Mouse (Mus musculus) bone marrow, adult 2 months (tissue): ENCODE data around the gene Retreg1. TPM values are rescaled to one million over a fixed set of nuclear protein-coding genes. Genes with fewer than 3 reads are reported as not detected.

Experiments used
- H3K27ac ChIP-seq: fragments of 200-500 bp; 2 replicates; pipeline ENCODE4 v1.5.1; 2012; ENCODE audit warnings: low read depth, mild to moderate bottlenecking, control low read depth, inconsistent platforms, low read length; ENCODE audit not compliant: control insufficient read depth, poor library complexity, insufficient read depth
- H3K4me1 ChIP-seq: fragments of 200-500 bp; 2 replicates; pipeline ENCODE4 v1.6.1; 2011; ENCODE audit warnings: low read length; ENCODE audit not compliant: control insufficient read depth, insufficient read depth
- H3K4me3 ChIP-seq: fragments of 200-500 bp; replicated peaks from 2 replicates; pipeline ENCODE3; 2011; ENCODE audit warnings: mild to moderate bottlenecking, low read depth, low read length, control low read depth; ENCODE audit not compliant: control insufficient read depth
- CTCF ChIP-seq: fragments of 200-500 bp; IDR thresholded peaks from 2 replicates; pipeline ENCODE4 v1.5.1; 2011; ENCODE audit warnings: low read length, control low read depth; ENCODE audit not compliant: control insufficient read depth, insufficient read depth
- POLR2A ChIP-seq: fragments of 200-500 bp; IDR thresholded peaks from 2 replicates; pipeline ENCODE4 v1.6.1; 2011; ENCODE audit warnings: low read depth, mild to moderate bottlenecking, control low read depth, low read length, borderline replicate concordance; ENCODE audit not compliant: control insufficient read depth
- WGBS: fragments of 180-500 bp; shearing (Covaris S2); methylation state at CpG from one replicate; pipeline ENCODE4 v1.1.7; 2018; 5-methylcytosine and 5-hydroxymethylcytosine counted together
- polyA plus RNA-seq: library from polyadenylated mRNA; stranded (reverse); fragments of >200 nt; gene quantifications from 2 replicates; pipeline ENCODE4 v1.2.4, GENCODE M21; 2011; ENCODE audit warnings: low replicate concordance; ENCODE audit not compliant: missing spikeins, insufficient read depth, insufficient read length

The Retreg1 gene
- polyA plus RNA-seq, 1 experiment: 7.7 TPM

DNA sequence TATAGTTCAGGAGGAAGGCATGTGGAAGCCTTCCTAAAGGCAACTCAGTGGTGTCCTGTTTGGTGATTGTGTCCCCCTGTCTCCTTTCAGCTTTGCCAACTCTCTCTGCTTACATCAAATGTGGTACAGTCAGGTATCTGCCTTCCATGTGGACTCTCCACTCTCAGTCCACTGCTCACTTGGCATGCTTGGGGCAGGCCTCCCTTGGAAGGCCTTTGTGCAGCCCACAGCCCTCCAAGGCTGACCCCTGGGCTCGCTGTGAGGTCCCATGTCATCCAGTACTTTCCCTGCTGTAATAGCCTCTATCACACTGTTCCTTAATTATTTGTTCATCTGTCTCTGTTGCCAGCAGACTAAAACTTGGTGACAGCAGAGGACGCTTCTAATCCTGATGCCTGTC lies 79.0 kb downstream of the Retreg1 start:
- no peaks in the 10 kb centered on the region for H3K4me1 ChIP-seq
- no peak for TF ChIP-seq POLR2A
- no peak for TF ChIP-seq CTCF
- H3K27ac ChIP-seq: no peak overlapping the region
- WGBS: 90% methylated on average over 2 of the region's 2 CpGs
- H3K4me3 ChIP-seq: no peak overlapping the region

DNA sequence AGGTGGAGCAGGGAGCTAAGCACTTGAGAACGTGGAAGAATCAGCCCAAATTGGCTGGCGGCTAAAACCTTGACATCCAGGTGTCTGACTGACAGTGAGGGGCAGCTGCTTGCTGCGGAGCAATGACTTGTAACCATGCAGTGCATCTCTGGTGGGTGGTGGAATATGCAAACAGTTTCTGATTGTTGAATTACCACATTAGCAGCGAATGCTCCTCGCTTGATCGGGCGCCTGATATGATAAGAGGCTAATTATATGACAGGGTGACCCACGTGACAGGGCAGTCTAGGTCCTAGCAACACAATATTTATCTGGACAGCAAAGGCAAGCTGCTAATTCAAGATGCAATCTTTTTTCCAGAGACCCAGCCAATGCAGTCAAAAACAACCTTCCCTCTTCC lies 80.9 kb downstream of the Retreg1 start:
- H3K4me1 ChIP-seq: no peaks in the 10 kb centered on the region
- 76% methylated on average over 8 of the region's 8 CpGs for WGBS
- no peak overlapping the region for H3K27ac ChIP-seq
- TF ChIP-seq POLR2A: no peak
- TF ChIP-seq CTCF: no peak
- H3K4me3 ChIP-seq: no peak overlapping the region

DNA sequence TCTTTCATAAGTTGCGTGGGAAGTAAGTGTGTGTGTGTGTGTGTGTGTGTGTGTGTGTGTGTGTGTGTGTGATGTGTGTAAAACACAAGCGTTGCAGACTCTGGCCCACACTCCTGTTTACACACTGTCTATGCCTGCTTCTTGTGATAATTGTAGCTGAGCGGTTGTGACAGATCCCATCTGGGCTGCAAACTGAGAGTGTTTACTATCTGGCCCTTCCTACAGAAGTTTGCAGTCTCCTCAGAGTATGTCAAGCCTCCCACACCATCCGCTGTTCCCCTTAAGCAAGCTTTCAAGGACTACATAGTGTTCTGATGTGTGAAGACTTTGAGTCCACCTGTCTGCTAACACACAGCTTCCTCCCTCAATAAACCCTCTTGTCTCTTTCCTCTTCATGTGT lies 83.2 kb downstream of the Retreg1 start:
- H3K4me3 ChIP-seq: no peak overlapping the region
- H3K27ac ChIP-seq: no peak overlapping the region
- no peaks in the 10 kb centered on the region for H3K4me1 ChIP-seq
- WGBS: 84% methylated on average over 4 of the region's 4 CpGs
- TF ChIP-seq POLR2A (no peak), CTCF (no peak)

DNA sequence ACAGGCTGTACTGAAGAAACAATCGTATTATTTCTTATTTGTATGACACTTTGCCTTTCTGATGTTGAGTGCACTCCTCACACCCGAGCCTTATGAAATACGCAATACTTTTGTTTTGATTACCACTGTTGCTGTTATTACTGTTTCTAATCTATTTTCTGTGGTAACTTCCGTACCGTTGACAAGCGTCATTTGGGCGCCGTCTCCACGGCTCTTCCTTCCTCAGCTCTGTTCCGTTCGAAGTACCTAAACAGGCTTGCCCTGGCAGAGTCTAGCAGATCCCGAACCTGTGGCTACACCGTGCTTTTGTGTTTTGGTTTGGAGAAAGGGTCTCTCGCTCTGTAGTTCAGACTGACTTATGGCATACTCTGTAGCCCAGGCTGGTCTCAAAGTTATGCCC lies 84.1 kb downstream of the Retreg1 start:
- no peak overlapping the region for H3K27ac ChIP-seq
- H3K4me1 ChIP-seq: no peaks in the 10 kb centered on the region
- TF ChIP-seq POLR2A (no peak), CTCF (no peak)
- WGBS: 69% methylated on average over 14 of the region's 14 CpGs
- no peak overlapping the region for H3K4me3 ChIP-seq

DNA sequence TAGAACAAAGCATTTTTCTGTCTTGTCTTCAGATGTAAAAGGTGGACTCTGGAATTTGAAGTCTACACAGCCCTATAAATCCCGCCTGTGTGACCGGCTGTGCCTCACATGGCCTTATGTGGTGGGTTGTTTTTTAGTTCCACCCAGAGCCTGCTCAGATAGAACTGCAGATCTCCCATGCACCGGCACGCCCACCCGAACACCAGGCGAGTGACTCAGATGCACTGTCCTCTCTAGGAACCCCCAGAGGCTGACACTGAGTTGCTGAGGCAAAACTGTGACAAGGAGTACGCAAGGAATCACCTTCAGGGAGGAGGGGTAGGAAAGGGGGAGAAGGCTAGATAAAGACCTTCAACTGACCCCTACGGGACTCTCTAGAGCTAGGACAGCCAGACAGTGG lies 85.0 kb downstream of the Retreg1 start:
- 69% methylated on average over 8 of the region's 8 CpGs for WGBS

DNA sequence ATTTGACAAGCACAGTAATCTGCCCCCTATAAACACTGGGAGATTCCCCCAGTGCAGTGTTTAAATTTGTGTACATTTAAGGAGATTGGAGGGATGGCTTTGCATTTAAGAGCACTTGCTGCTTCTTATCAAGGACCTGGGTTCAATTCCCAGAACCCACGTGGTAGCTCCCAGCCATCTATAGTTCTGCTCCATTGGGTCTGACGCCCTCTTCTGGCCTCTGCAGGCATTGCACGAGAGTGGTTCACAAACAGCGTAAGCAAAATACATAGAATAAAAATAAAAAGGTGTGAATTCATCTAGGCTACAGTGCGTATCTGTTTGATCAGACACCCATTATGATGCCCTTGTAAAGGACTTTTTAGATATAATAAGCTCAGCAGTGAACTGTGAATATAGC lies 85.9 kb downstream of the Retreg1 start:
- Histone ChIP-seq H3K4me3 (no peak overlapping the region), H3K4me1 (no peaks in the 10 kb centered on the region), H3K27ac (no peak overlapping the region)
- peak; percentile 55; the same call in 1 of the 2 replicates for TF ChIP-seq CTCF
- no peak for TF ChIP-seq POLR2A
- 70% methylated on average over 5 of the region's 5 CpGs for WGBS

More for the DNA sequence above, 85.0 kb downstream of the Retreg1 start:
- H3K27ac ChIP-seq: no peak overlapping the region
- TF ChIP-seq CTCF (no peak), POLR2A (no peak)
- H3K4me3 ChIP-seq: no peak overlapping the region
- H3K4me1 ChIP-seq: no peaks in the 10 kb centered on the region

DNA sequence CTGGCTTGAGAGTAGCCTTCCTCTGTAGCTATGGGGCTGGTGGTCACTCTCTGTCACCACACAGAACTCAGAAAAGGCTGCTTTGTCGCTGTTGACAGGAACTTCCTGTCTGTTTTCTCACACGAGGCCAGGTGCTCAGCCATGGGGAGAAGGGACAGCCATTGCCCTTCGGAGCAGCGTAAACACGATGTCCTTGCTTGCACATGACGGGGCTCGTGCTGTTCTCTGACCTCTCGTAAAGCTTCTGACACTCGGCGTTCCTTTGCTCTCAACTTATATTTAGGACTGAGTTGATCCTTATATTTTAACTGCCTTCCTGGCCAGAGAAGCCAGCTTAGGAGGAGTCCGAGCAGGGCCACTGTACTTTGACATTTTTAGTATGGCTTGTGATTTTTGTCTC lies 86.5 kb downstream of the Retreg1 start:
- Histone ChIP-seq H3K4me3 (no peak overlapping the region), H3K4me1 (no peaks in the 10 kb centered on the region), H3K27ac (no peak overlapping the region)
- TF ChIP-seq POLR2A (no peak), CTCF (no peak)
- WGBS: 65% methylated on average over 11 of the region's 11 CpGs

DNA sequence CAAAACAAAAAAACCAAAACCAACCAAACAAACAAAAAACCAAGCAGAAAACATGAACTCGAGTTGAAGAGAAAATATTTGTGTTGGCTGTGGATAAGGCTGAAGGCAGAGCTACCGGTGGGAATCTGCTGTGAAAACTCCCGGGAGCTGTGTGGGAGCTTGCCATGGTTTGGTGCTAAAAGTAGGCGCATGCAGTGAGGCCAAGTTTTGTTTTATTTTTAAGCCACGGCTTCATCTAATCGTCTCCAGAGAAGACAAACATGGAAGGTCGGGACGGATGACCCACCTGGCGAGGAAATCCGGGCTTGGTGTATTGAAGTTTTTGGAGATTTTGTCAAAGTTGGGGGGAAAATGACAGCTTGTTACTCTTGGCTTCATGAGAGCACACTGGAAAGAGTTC lies 87.0 kb downstream of the Retreg1 start:
- Histone ChIP-seq H3K4me1 (no peaks in the 10 kb centered on the region), H3K27ac (no peak overlapping the region), H3K4me3 (no peak overlapping the region)
- TF ChIP-seq CTCF: no peak
- no peak for TF ChIP-seq POLR2A
- 86% methylated on average over 10 of the region's 10 CpGs for WGBS

DNA sequence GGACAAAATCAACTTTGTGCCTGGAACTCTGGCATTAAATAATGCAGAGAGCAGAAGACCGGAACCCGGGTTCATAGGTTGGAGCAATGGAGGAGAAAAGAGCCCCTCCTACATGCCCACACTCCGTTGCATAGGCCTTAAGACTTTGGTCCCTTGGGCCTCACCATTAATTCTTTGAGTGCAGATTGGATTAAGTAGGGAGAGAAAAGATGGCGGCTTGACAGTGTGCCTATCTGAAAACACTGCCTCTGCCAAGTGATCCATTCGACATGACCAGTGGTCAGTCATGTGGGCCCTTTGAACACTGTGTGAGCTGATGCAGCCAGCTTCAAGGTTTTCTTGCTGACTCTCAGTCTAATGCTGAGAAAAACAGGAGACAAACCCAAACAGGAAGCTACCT lies 87.7 kb downstream of the Retreg1 start:
- 85% methylated on average over 5 of the region's 5 CpGs for WGBS
- Histone ChIP-seq H3K4me1 (no peaks in the 10 kb centered on the region), H3K4me3 (no peak overlapping the region), H3K27ac (no peak overlapping the region)
- TF ChIP-seq CTCF (no peak), POLR2A (no peak)
